Mouse (Mus musculus): ENCODE measurements around the gene Krtcap3. TPM values are rescaled to one million over a fixed set of nuclear protein-coding genes. Genes with fewer than 3 reads are reported as not detected.
A peak's percentile ranks its signal among the peaks of the same experiment; 100 is the strongest.

Gene Krtcap3
- polyA plus RNA-seq, 1 experiment, result 4.6 TPM

DNA sequence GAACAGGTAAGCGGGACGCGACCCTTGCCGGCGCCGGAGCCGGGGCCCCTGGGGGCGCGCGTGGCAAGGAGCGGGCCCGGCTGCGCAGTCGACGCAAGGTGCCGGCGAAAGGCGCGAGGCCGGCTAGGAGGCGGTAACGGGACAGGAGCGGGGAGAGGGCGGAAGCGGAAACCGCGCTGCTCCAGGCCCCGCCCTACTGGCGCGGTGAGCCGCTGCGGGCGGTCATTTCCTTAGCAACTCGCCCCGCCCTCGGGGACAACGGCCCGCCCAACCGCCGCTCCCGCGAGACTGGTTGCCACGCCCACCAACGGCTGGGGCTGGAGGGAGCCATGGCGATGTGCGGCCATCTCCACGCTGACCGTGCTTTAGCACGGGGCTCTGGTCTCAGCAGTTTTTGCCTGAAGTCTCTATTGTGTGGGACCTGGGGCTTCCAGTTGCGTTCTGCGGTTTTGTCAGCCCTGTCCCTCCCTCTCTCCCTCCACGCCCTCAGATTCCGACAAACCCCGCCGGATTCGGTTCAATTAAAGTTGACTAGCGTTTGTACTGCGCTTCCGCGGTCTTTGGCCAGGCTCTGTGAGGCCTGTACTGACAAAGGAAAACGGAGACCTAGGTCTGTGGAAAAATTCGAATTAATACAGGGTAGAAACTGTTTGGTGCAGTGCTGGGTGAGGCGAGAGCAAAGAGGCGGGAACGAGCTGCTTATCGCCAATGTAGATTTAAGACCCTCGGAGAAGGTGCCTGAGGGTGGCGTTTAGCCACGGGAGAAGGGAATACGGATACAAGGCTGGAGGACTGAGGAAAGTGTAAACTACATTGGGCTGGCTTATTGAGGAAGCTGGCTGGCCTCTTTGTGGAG, 30.8 kb upstream of the Krtcap3 start, which contains the start of gene Ppm1g:
Ppm1g (minus strand) TSS at position 240 of the 856 bp plus-strand sequence.
- Histone ChIP-seq H3K4me3 (ENCODE audit: insufficient read depth, low read length) (peak within 1 kb of the TSS; percentile 98), H3K27ac (ENCODE audit: insufficient read depth, low read depth, low read length) (peak within 1 kb of the TSS; percentile 82), H3K4me1 (ENCODE audit: control insufficient read depth, insufficient read depth, low read length) (peaks cover 6% of the 10 kb centered on the region)
- TF ChIP-seq POLR2A (IDR thresholded peaks at IDR 0.05; ENCODE audit: borderline replicate concordance, low read depth, low read length) (peak; percentile 70; the same call in 1 of the 2 replicates), CTCF (IDR thresholded peaks at IDR 0.05; ENCODE audit: low read depth, low read length) (no peak)

- TF ChIP-seq CTCF (IDR thresholded peaks at IDR 0.05; ENCODE audit: low read depth, low read length) (peak; percentile 31; the same call in 1 of the 2 replicates), POLR2A (IDR thresholded peaks at IDR 0.05; ENCODE audit: borderline replicate concordance, low read depth, low read length) (no peak)
These were observed 30.1 kb upstream of the Krtcap3 start for GRCm38 (mm10) chr5:31221304-31221945.

GRCm38 (mm10) chr5:31222696-31223095, 28.8 kb upstream of the Krtcap3 start:
- peaks cover 2% of the 10 kb centered on the region; the same call in 1 of the 2 replicates for H3K4me1 ChIP-seq (ENCODE audit: control insufficient read depth, insufficient read depth, low read length)

More at GRCm38 (mm10) chr5:31221304-31221945, 30.1 kb upstream of the Krtcap3 start:
- Histone ChIP-seq H3K27ac (ENCODE audit: insufficient read depth, low read depth, low read length) (peak overlapping the region; percentile 82), H3K4me3 (ENCODE audit: insufficient read depth, low read length) (peak overlapping the region; percentile 84), H3K4me1 (ENCODE audit: control insufficient read depth, insufficient read depth, low read length) (peaks cover 6% of the 10 kb centered on the region)

GRCm38 (mm10) chr5:31226641-31227040, 24.9 kb upstream of the Krtcap3 start:
- TF ChIP-seq POLR2A (IDR thresholded peaks at IDR 0.05; ENCODE audit: borderline replicate concordance, low read depth, low read length) (no peak), CTCF (IDR thresholded peaks at IDR 0.05; ENCODE audit: low read depth, low read length) (no peak)
- H3K27ac ChIP-seq (ENCODE audit: insufficient read depth, low read depth, low read length), result no peak overlapping the region
- no peak overlapping the region for H3K4me3 ChIP-seq (ENCODE audit: insufficient read depth, low read length)
- peaks cover 12% of the 10 kb centered on the region for H3K4me1 ChIP-seq (ENCODE audit: control insufficient read depth, insufficient read depth, low read length)

More at GRCm38 (mm10) chr5:31222696-31223095, 28.8 kb upstream of the Krtcap3 start:
- Histone ChIP-seq H3K4me3 (ENCODE audit: insufficient read depth, low read length) (no peak overlapping the region), H3K27ac (ENCODE audit: insufficient read depth, low read depth, low read length) (no peak overlapping the region)
- TF ChIP-seq CTCF (IDR thresholded peaks at IDR 0.05; ENCODE audit: low read depth, low read length), result no peak
- no peak for TF ChIP-seq POLR2A (IDR thresholded peaks at IDR 0.05; ENCODE audit: borderline replicate concordance, low read depth, low read length)

GRCm38 (mm10) chr5:31240637-31241521, 10.6 kb upstream of the Krtcap3 start, which contains the start of the genes Nrbp1 and Gm9970:
Gene Nrbp1, plus strand, starts transcription at chr5:31240864.
Gene Gm9970, minus strand, starts transcription at chr5:31241232.
- TF ChIP-seq POLR2A (IDR thresholded peaks at IDR 0.05; ENCODE audit: borderline replicate concordance, low read depth, low read length) (no peak), CTCF (IDR thresholded peaks at IDR 0.05; ENCODE audit: low read depth, low read length) (no peak)
- peak within 1 kb of the TSS; percentile 91 for H3K4me3 ChIP-seq (ENCODE audit: insufficient read depth, low read length)
- H3K4me1 ChIP-seq (ENCODE audit: control insufficient read depth, insufficient read depth, low read length), result peaks cover 8% of the 10 kb centered on the region
- H3K27ac ChIP-seq (ENCODE audit: insufficient read depth, low read depth, low read length), result peak within 1 kb of the TSS; percentile 93

DNA sequence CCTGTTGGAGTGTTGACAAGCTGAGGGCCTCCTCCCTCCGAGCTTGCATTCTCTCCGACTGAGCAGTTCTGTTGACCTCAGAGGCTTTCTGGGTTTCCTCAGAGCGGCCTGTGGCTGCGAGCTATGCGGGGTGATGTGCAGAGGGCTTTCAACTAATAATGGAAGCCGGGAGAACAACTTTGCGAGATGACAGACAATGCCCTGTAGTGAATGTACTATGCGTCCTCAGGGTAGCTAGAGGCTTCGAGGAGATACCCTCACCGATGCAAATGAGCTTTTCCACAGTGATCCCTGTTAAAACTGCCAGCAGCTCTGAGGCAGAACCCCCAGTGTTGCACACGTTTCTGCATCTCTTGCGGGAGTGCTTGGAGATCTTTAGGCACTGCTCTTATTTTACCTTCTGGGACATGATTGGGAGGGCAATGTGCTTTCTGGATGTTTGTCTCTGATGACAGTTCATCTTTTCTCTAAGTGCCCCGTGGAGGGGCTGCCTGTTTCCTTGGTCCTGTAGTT, 9.9 kb upstream of the Krtcap3 start:
- TF ChIP-seq POLR2A (IDR thresholded peaks at IDR 0.05; ENCODE audit: borderline replicate concordance, low read depth, low read length) (no peak), CTCF (IDR thresholded peaks at IDR 0.05; ENCODE audit: low read depth, low read length) (no peak)
- Histone ChIP-seq H3K4me3 (ENCODE audit: insufficient read depth, low read length) (peak overlapping the region; percentile 71), H3K4me1 (ENCODE audit: control insufficient read depth, insufficient read depth, low read length) (peaks cover 8% of the 10 kb centered on the region), H3K27ac (ENCODE audit: insufficient read depth, low read depth, low read length) (peak overlapping the region; percentile 0; the same call in 1 of the 2 replicates)

- TF ChIP-seq POLR2A (IDR thresholded peaks at IDR 0.05; ENCODE audit: borderline replicate concordance, low read depth, low read length), result no peak
- no peak for TF ChIP-seq CTCF (IDR thresholded peaks at IDR 0.05; ENCODE audit: low read depth, low read length)
- Histone ChIP-seq H3K27ac (ENCODE audit: insufficient read depth, low read depth, low read length) (no peak overlapping the region), H3K4me1 (ENCODE audit: control insufficient read depth, insufficient read depth, low read length) (peaks cover 8% of the 10 kb centered on the region), H3K4me3 (ENCODE audit: insufficient read depth, low read length) (peak overlapping the region; percentile 71)
These were observed 9.3 kb upstream of the Krtcap3 start for GRCm38 (mm10) chr5:31242191-31242590.

DNA sequence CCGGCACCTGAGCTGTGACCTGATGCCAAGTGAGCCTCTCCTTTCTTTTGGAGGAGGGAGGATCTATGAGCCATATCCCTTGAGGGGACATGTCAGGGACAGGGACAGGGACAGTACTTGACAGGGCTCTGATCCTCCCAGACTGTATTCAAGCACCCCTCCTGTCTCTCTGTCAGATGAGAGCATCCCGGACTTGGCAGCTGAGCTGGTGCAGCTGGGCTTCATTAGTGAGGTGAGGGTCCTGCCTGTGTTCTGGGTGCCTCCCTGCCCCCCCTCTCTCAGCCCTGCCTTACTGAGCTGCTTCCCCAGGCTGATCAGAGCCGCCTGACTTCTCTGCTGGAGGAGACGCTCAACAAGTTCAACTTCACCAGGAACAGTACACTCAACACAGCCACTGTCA, 775 bp upstream of the Krtcap3 start:
- Histone ChIP-seq H3K27ac (ENCODE audit: insufficient read depth, low read depth, low read length) (no peak overlapping the region), H3K4me3 (ENCODE audit: insufficient read depth, low read length) (no peak overlapping the region), H3K4me1 (ENCODE audit: control insufficient read depth, insufficient read depth, low read length) (peaks cover 25% of the 10 kb centered on the region)
- TF ChIP-seq POLR2A (IDR thresholded peaks at IDR 0.05; ENCODE audit: borderline replicate concordance, low read depth, low read length) (no peak), CTCF (IDR thresholded peaks at IDR 0.05; ENCODE audit: low read depth, low read length) (no peak)

- no peak overlapping the region for H3K4me3 ChIP-seq (ENCODE audit: insufficient read depth, low read length)
- no peak for TF ChIP-seq CTCF (IDR thresholded peaks at IDR 0.05; ENCODE audit: low read depth, low read length)
- no peak for TF ChIP-seq POLR2A (IDR thresholded peaks at IDR 0.05; ENCODE audit: borderline replicate concordance, low read depth, low read length)
- H3K4me1 ChIP-seq (ENCODE audit: control insufficient read depth, insufficient read depth, low read length), result peaks cover 28% of the 10 kb centered on the region
- H3K27ac ChIP-seq (ENCODE audit: insufficient read depth, low read depth, low read length), result no peak overlapping the region
These were observed 660 bp downstream of the Krtcap3 start for GRCm38 (mm10) chr5:31252151-31252550.
